Mouse (Mus musculus): Measurements from ENCODE around the gene Map3k5. TPM values are rescaled to one million over a fixed set of nuclear protein-coding genes. Genes with fewer than 3 reads are reported as not detected.

The Map3k5 gene
- polyA plus RNA-seq, 1 experiment, result 0.53 TPM

- Histone ChIP-seq H3K36me3 (ENCODE audit: control insufficient read depth, insufficient read depth) (no peaks in the 10 kb centered on the region), H3K27me3 (ENCODE audit: control insufficient read depth, insufficient read depth, insufficient read length) (peaks cover 15% of the 10 kb centered on the region), H3K4me3 (no peak overlapping the region), H3K4me2 (ENCODE audit: low read depth) (no peak overlapping the region), H3ac (ENCODE audit: control insufficient read depth, insufficient read length) (no peak overlapping the region), H3K79me2 (ENCODE audit: control insufficient read depth, insufficient read depth) (no peaks in the 10 kb centered on the region)
- TF ChIP-seq POLR2A (IDR thresholded peaks at IDR 0.05; ENCODE audit: insufficient read length, low read depth), result no peak
- no peak for TF ChIP-seq MYOG (IDR thresholded peaks at IDR 0.05; ENCODE audit: control insufficient read depth in 1 of 3, insufficient read depth in 1 of 3, insufficient read length in 2 of 3, low read depth in 2 of 3)
- no peak for TF ChIP-seq USF1 (IDR thresholded peaks at IDR 0.05; ENCODE audit: low read depth)
- no peak for TF ChIP-seq E2F4 (IDR thresholded peaks at IDR 0.05; ENCODE audit: insufficient read depth)
- no peak for TF ChIP-seq POLR2AphosphoS2 (IDR thresholded peaks at IDR 0.05; ENCODE audit: insufficient read length, low read depth)
- TF ChIP-seq CEBPB (IDR thresholded peaks at IDR 0.05; ENCODE audit: insufficient read depth, poor library complexity, severe bottlenecking), result no peak
- TF ChIP-seq SRF (IDR thresholded peaks at IDR 0.05; ENCODE audit: control insufficient read depth, insufficient read length, low read depth), result no peak
- TF ChIP-seq REST (IDR thresholded peaks at IDR 0.05; ENCODE audit: insufficient read depth, insufficient read length), result no peak
- TF ChIP-seq TCF3 (IDR thresholded peaks at IDR 0.05; ENCODE audit: insufficient read length, low read depth), result no peak
These were observed 215.0 kb downstream of the Map3k5 start for GRCm38 (mm10) chr10:20149121-20149834.

DNA sequence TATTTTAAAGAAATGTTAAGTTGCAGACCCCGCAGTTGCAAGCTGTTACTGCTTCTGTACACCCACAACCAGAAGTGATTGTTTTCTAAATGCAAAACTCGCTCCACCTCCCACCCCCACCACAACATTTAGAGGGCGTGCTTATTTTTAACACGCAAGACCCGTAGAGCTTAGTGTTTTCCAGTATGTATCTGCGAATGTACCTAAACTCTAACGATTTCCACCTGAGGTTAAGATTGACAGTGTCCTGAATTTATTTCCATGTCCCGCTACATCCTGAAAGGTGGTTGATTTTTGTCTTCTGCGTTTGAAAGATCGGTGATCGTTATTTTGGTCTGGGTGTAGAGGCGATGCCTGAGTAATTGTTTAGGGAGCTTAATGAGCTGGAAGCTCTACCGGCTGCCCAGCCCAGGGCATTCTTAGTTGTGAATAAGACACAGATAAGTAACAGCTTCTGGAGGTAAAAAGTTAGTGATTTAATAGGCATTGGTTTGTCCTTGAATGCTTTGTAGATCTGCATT, 215.6 kb downstream of the Map3k5 start:
- Histone ChIP-seq H3K4me3 (no peak overlapping the region), H3ac (ENCODE audit: control insufficient read depth, insufficient read length) (no peak overlapping the region), H3K27me3 (ENCODE audit: control insufficient read depth, insufficient read depth, insufficient read length) (peaks cover 17% of the 10 kb centered on the region), H3K4me2 (ENCODE audit: low read depth) (no peak overlapping the region), H3K36me3 (ENCODE audit: control insufficient read depth, insufficient read depth) (no peaks in the 10 kb centered on the region), H3K79me2 (ENCODE audit: control insufficient read depth, insufficient read depth) (no peaks in the 10 kb centered on the region)
- TF ChIP-seq CEBPB (IDR thresholded peaks at IDR 0.05; ENCODE audit: insufficient read depth, poor library complexity, severe bottlenecking) (no peak), TCF12 (IDR thresholded peaks at IDR 0.05; ENCODE audit: insufficient read depth, poor library complexity, severe bottlenecking) (no peak), MYOG (IDR thresholded peaks at IDR 0.05; ENCODE audit: control insufficient read depth in 1 of 3, insufficient read depth in 1 of 3, insufficient read length in 2 of 3, low read depth in 2 of 3) (no peak), REST (IDR thresholded peaks at IDR 0.05; ENCODE audit: insufficient read depth, insufficient read length) (no peak), MYOD1 (IDR thresholded peaks at IDR 0.05; ENCODE audit: control insufficient read depth in 1 of 3, insufficient read length in 2 of 3, low read depth in 2 of 3) (no peak), MAX (IDR thresholded peaks at IDR 0.05; ENCODE audit: low read depth) (no peak), TCF3 (IDR thresholded peaks at IDR 0.05; ENCODE audit: insufficient read length, low read depth) (no peak)

DNA sequence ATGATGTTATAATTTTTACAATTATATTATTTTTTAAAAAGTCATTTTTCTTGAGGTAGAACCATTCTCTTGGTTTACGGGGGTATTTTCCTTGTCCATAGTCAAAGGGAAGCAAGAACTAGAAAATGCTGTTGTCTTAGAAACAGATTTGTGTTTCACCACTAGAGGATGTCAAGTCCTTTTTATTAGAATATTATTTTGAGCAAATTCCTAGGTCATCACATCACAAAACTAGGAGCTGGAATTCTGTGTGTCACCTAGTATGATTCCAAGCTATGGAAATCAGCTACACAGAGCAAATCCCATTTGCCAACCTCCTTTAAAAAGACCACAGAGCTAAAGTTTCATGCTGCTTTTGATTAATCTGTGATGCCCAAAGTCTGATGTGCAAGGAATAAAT, 217.9 kb downstream of the Map3k5 start:
- H3K4me3 ChIP-seq, result no peak overlapping the region
- H3K79me2 ChIP-seq (ENCODE audit: control insufficient read depth, insufficient read depth), result no peaks in the 10 kb centered on the region
- peaks cover 22% of the 10 kb centered on the region for H3K27me3 ChIP-seq (ENCODE audit: control insufficient read depth, insufficient read depth, insufficient read length)
- H3K36me3 ChIP-seq (ENCODE audit: control insufficient read depth, insufficient read depth), result no peaks in the 10 kb centered on the region
- H3K4me2 ChIP-seq (ENCODE audit: low read depth), result no peak overlapping the region
- H3ac ChIP-seq (ENCODE audit: control insufficient read depth, insufficient read length), result no peak overlapping the region
- TF ChIP-seq E2F4 (IDR thresholded peaks at IDR 0.05; ENCODE audit: insufficient read depth), result no peak
- TF ChIP-seq TCF12 (IDR thresholded peaks at IDR 0.05; ENCODE audit: insufficient read depth, poor library complexity, severe bottlenecking), result no peak
- TF ChIP-seq CEBPB (IDR thresholded peaks at IDR 0.05; ENCODE audit: insufficient read depth, poor library complexity, severe bottlenecking), result no peak
- TF ChIP-seq POLR2AphosphoS2 (IDR thresholded peaks at IDR 0.05; ENCODE audit: insufficient read length, low read depth), result no peak
- TF ChIP-seq REST (IDR thresholded peaks at IDR 0.05; ENCODE audit: insufficient read depth, insufficient read length), result no peak
- no peak for TF ChIP-seq MYOG (IDR thresholded peaks at IDR 0.05; ENCODE audit: control insufficient read depth in 1 of 3, insufficient read depth in 1 of 3, insufficient read length in 2 of 3, low read depth in 2 of 3)
- TF ChIP-seq MAX (IDR thresholded peaks at IDR 0.05; ENCODE audit: low read depth), result no peak
- no peak for TF ChIP-seq USF1 (IDR thresholded peaks at IDR 0.05; ENCODE audit: low read depth)
- TF ChIP-seq TCF3 (IDR thresholded peaks at IDR 0.05; ENCODE audit: insufficient read length, low read depth), result no peak
- no peak for TF ChIP-seq MYOD1 (IDR thresholded peaks at IDR 0.05; ENCODE audit: control insufficient read depth in 1 of 3, insufficient read length in 2 of 3, low read depth in 2 of 3)
- no peak for TF ChIP-seq POLR2A (IDR thresholded peaks at IDR 0.05; ENCODE audit: insufficient read length, low read depth)
- no peak for TF ChIP-seq SRF (IDR thresholded peaks at IDR 0.05; ENCODE audit: control insufficient read depth, insufficient read length, low read depth)

DNA sequence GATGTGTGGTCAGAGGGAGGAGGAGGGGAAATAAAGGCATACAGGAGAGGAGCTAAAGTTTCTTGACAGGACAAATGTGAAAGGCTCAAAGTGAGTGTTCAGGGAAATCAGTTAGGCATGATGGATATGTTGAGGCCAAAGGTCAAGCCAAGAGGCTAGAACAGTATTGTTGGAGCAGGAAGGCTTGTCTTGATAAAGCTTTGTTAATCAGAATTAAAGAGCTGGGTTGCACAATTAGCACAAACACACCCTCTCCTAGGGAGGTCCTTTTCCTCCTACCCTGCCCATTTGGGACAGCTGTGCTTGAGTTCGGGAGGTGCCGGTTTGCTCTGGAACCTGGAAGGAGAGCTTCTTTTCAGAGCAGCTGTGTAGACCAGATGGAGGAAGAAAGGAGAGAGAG, 219.2 kb downstream of the Map3k5 start:
- Histone ChIP-seq H3K4me3 (no peak overlapping the region), H3ac (ENCODE audit: control insufficient read depth, insufficient read length) (no peak overlapping the region), H3K4me2 (ENCODE audit: low read depth) (no peak overlapping the region), H3K36me3 (ENCODE audit: control insufficient read depth, insufficient read depth) (no peaks in the 10 kb centered on the region), H3K27me3 (ENCODE audit: control insufficient read depth, insufficient read depth, insufficient read length) (peaks cover 18% of the 10 kb centered on the region), H3K79me2 (ENCODE audit: control insufficient read depth, insufficient read depth) (no peaks in the 10 kb centered on the region)
- no peak for TF ChIP-seq TCF12 (IDR thresholded peaks at IDR 0.05; ENCODE audit: insufficient read depth, poor library complexity, severe bottlenecking)
- TF ChIP-seq POLR2A (IDR thresholded peaks at IDR 0.05; ENCODE audit: insufficient read length, low read depth), result no peak
- no peak for TF ChIP-seq MAX (IDR thresholded peaks at IDR 0.05; ENCODE audit: low read depth)
- TF ChIP-seq POLR2AphosphoS2 (IDR thresholded peaks at IDR 0.05; ENCODE audit: insufficient read length, low read depth), result no peak
- TF ChIP-seq USF1 (IDR thresholded peaks at IDR 0.05; ENCODE audit: low read depth), result no peak
- TF ChIP-seq TCF3 (IDR thresholded peaks at IDR 0.05; ENCODE audit: insufficient read length, low read depth), result no peak
- no peak for TF ChIP-seq CEBPB (IDR thresholded peaks at IDR 0.05; ENCODE audit: insufficient read depth, poor library complexity, severe bottlenecking)
- no peak for TF ChIP-seq MYOD1 (IDR thresholded peaks at IDR 0.05; ENCODE audit: control insufficient read depth in 1 of 3, insufficient read length in 2 of 3, low read depth in 2 of 3)
- no peak for TF ChIP-seq MYOG (IDR thresholded peaks at IDR 0.05; ENCODE audit: control insufficient read depth in 1 of 3, insufficient read depth in 1 of 3, insufficient read length in 2 of 3, low read depth in 2 of 3)
- TF ChIP-seq REST (IDR thresholded peaks at IDR 0.05; ENCODE audit: insufficient read depth, insufficient read length), result no peak
- no peak for TF ChIP-seq SRF (IDR thresholded peaks at IDR 0.05; ENCODE audit: control insufficient read depth, insufficient read length, low read depth)
- TF ChIP-seq E2F4 (IDR thresholded peaks at IDR 0.05; ENCODE audit: insufficient read depth), result no peak
